Mouse (Mus musculus) T-cell, adult 2 months (primary cell): Measurements from ENCODE around the gene Etfdh.
"Not testable (repeated sequence)": the region's sequence is repeated elsewhere in the genome, so short reads cannot be mapped to it uniquely, and the experiment has no call there.

ENCODE experiments used
- DNase-seq: peaks from one replicate; pipeline ENCODE4 v3.0.0; 2022; ENCODE audit warnings: low spot score

Gene Etfdh

GRCm38 (mm10) chr3:79576865-79577264 lies 52.4 kb downstream of the Etfdh start:
- DNase-seq = no peak

GRCm38 (mm10) chr3:79576468-79576816 lies 52.9 kb downstream of the Etfdh start:
- DNase-seq = no peak

GRCm38 (mm10) chr3:79575576-79576467 lies 53.5 kb downstream of the Etfdh start:
- no peak for DNase-seq

- DNase-seq = no peak
Measured at GRCm38 (mm10) chr3:79574336-79574735, 55.0 kb downstream of the Etfdh start.

- not testable (repeated sequence) for DNase-seq
Measured at GRCm38 (mm10) chr3:79573376-79573775, 55.9 kb downstream of the Etfdh start.

GRCm38 (mm10) chr3:79572399-79572798 lies 56.9 kb downstream of the Etfdh start:
- no peak for DNase-seq

GRCm38 (mm10) chr3:79569351-79569681 lies 60.0 kb downstream of the Etfdh start:
- no peak for DNase-seq

GRCm38 (mm10) chr3:79568629-79569350 lies 60.5 kb downstream of the Etfdh start:
- no peak for DNase-seq

- DNase-seq = peak; percentile 59
Measured at GRCm38 (mm10) chr3:79567703-79568362, 61.5 kb downstream of the Etfdh start, which contains the start of gene Fnip2. Gene Fnip2 (minus strand): TSS chr3:79567796.

- DNase-seq = peak; percentile 5
Measured at GRCm38 (mm10) chr3:79566716-79567691, 62.3 kb downstream of the Etfdh start.

- DNase-seq = no peak
Measured at GRCm38 (mm10) chr3:79564875-79565606, 64.3 kb downstream of the Etfdh start.

GRCm38 (mm10) chr3:79563511-79563910 lies 65.8 kb downstream of the Etfdh start:
- no peak for DNase-seq

- no peak for DNase-seq
Measured at GRCm38 (mm10) chr3:79561784-79562715, 67.2 kb downstream of the Etfdh start.

- no peak for DNase-seq
Measured at GRCm38 (mm10) chr3:79560555-79560954, 68.7 kb downstream of the Etfdh start.

GRCm38 (mm10) chr3:79559773-79560045 lies 69.6 kb downstream of the Etfdh start:
- DNase-seq = no peak

- DNase-seq = no peak
Measured at GRCm38 (mm10) chr3:79559021-79559772, 70.1 kb downstream of the Etfdh start.

GRCm38 (mm10) chr3:79555061-79555460 lies 74.2 kb downstream of the Etfdh start:
- no peak for DNase-seq
